Mouse (Mus musculus): ENCODE measurements around the gene Epp13. TPM values are rescaled to one million over a fixed set of nuclear protein-coding genes. Genes with fewer than 3 reads are reported as not detected.
"Not testable (repeated sequence)": the region's sequence is repeated elsewhere in the genome, so short reads cannot be mapped to it uniquely, and the experiment has no call there.

The Epp13 gene
- total RNA-seq, 1 experiment from 2014 or later, result not detected

DNA sequence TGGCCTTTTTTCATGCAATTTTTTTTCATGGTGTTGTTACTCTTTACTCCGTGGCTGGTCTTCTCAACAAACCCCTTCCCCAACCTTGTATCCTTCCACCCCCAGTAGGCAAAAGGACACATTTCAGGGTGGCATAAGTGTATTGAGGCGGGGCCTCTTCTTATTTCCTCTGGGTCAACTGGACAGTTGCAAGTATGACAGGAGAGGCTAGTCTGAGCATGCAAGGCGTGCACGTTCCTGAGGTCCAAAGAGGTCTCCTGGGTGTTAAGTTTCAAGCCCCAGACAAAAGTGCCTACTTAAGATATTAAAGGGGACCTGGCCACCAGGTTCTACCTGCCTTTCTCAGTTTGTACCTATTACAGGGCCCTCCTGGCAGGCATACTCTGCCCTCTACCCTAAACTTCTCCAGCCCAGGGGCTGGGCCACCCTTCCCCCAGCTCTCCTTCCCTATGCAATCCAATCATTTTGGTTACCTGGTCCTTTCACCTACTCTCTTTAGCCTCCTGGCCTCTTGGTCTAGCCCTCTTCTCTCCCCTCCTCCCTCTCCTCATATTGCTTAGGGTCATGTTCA lies 32.0 kb downstream of the Epp13 start:
- ATAC-seq (replicated peaks; ENCODE audit: low read depth, poor library complexity, severe bottlenecking), result no peak

DNA sequence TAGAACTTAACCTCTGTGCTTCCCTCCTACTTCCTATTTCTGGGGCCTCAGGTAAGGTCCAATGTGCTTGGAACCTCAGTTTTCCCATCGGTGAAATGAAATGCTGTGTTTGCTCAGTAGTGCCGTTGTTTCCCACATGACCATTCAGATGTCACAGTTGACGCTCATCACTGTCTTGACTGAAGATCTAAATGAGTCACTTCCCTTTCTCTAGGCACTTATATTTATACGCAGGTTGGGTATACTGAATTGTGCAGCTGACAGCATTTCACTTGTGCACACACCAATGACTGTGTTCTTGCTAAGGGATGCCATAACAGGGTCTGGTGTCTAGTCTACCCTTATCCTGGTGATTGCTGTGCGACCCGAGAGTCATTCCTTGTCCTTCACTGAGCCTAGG lies 32.9 kb downstream of the Epp13 start:
- ATAC-seq (replicated peaks; ENCODE audit: low read depth, poor library complexity, severe bottlenecking), result no peak

DNA sequence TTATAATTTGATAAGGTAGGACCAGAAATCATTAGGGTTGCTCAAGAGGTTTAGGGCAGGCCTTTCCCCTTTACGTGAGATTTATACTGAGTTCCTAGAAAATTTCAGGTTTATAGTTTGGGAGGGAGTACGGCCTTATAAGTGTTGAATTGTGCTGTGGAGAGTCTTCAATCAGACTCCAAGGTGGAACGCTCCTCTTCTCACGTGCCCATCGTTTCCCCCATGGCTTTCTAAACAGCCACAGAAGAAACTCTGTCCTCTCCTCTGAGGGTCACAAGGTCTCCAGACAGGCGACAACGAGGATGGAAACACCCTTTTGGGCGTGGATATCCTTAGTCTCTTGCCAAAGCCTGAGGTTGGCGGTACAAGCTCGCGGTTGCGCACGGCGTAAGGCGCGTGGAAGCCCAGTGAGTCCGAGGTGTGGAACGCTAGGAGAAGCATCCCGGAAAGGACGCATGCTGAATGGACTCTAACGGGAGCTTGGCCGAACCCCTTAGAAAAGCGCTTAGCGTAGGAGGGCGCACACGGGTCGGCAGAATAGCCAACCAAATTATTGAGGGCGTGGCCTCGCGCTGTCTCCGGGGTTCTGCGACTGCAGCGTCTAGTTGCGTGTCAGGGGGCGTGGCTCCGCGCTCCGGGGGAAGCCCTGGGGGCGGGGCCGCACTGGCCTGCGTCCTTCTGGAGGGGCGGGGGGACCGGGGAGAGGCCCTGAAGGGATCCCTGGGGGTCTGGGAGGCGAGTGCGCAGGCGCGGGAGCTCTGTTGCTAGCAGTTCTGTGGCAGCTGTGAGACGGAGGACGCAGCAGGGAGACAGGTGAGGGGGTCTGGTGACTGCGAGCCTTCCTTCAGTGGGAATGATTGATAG lies 33.6 kb downstream of the Epp13 start, which contains the start of gene Zfp667:
Gene Zfp667, plus strand, starts transcription at position 738 of the 864 bp plus-strand sequence.
- peak; percentile 63 for ATAC-seq (replicated peaks; ENCODE audit: low read depth, poor library complexity, severe bottlenecking)

DNA sequence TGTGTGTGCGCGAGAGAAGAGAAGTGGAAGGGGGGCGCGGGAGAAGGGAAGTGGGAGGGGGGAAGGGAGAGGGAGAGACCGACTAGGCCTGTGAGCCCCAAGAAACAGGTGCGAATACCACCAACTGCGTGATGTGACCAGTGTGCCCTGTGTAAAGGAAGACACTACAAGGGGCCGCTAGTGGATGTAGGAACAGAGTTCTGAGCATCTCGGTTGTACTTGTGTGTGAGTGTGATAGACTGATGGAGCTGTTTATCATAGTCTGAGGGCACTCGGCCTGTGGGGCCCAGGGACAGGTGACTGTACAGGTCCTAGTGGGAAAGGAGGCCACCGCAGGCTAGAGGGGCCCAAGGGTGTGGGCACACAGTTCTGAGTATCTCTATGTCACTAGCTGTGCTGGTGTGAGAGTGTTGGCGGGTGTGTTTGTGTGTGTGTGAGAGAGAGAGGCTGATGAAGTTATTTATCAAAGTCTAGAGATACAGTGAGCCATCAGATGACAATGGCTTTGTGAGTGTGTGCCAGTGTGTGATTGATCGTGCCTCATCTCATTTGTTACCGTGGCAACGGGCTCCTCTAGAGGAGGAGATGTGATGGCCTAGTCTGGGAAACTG lies 34.5 kb downstream of the Epp13 start:
- no peak for ATAC-seq (replicated peaks; ENCODE audit: low read depth, poor library complexity, severe bottlenecking)

DNA sequence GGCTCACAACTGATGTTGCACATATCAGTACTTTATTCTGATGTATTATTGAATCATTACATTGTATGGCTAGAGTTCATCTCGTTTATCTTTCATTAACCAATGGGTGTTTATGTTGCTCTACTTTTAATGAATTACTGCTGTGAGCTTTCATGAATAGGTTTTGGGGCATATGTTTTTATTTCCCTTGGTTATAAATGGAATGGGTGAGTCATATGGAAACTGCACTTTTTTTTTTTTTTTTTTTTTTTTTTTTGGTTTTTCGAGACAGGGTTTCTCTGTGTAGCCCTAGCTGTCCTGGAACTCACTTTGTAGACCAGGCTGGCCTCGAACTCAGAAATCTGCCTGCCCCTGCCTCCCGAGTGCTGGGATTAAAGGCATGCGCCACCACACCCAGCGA lies 38.6 kb downstream of the Epp13 start:
- ATAC-seq (replicated peaks; ENCODE audit: low read depth, poor library complexity, severe bottlenecking), result not testable (repeated sequence)

DNA sequence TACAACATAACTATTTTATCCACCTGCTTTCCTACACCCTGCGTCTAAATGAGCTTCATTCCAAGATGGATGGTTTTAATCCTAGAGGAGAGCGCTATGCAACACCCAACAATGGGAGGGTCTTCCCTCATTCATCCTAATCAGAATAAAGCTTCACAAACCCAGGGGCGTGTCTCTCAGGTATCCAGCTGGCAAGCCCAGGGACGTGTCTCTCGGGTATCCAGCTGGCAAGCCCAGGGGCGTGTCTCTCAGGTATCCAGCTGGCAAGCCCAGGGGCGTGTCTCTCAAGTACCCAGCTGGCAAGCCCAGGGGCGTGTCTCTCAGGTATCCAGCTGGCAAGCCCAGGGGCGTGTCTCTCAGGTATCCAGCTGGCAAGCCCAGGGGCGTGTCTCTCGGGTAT lies 48.3 kb downstream of the Epp13 start:
- not testable (repeated sequence) for ATAC-seq (replicated peaks; ENCODE audit: low read depth, poor library complexity, severe bottlenecking)

DNA sequence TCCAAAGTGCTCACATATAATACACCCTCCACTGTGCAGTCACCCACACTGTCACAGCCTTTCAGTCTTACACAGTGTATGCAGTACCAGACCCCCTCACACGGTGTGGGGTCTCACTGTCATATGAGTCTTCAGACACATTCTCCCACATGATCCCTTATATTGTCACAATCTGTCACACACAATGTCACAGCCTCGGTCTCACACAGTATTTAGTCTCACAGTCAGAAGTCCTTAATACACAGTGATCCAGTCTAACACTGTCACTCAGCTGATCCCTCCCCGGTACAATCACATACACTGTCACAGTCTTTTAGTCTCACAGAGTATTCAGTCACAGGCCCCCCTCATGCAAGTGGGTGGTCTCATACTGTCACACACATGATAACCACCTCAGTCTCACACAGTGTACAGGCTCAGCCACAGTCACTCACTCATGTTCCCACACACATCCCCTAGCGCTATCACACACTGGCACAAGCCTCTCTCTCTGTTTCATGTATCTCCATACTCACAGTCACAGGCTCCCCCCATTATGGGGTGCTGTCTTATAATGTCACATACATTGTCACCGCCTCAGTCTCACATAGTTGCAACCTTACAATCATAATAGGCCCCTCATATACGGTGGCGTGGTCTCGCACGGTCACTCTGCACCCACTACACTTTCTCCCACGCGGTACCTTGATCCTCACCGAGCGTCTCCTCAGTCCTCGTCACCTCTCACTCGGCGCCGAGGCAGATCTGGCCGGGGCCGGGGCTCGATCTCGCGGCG lies 78.1 kb downstream of the Epp13 start:
- peak; percentile 29 for ATAC-seq (replicated peaks; ENCODE audit: low read depth, poor library complexity, severe bottlenecking)

DNA sequence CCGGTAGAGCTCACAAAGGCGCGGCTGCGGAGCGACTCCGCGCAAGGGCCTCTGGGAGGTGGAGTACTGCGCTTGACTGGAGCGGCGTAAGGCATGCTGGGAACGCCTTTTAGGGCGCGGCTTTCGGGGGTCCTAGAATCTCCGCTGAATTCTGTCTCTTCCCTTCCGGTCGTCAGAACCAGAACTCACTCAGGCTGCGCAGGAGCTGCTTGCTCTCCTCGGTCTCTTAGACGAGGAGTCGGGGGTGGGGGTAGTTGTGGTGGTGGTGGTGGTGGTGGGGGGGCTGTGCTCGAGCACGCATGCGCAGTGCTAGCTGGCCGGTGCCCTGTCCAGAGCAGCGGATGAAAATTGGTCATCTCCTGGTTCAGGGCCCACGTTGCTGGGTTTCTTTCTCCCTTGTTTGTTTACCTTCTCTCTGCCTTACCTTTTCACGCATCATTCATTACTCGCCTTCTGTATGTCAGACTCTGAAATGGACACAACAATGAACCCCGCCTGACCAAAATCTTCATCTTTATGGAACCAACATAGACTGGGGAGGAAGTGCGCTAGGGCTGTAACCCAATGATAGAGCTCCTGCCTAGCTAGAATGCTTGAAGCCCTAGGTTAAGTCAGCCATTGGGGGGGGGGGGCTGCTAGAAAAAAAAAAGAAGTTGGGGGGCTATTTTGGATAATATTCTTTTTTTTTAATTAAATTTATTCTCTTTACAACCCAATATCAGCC lies 78.9 kb downstream of the Epp13 start, which contains the start of gene Zfp583:
Gene Zfp583, minus strand, starts transcription at position 53 of the 724 bp plus-strand sequence.
- ATAC-seq (replicated peaks; ENCODE audit: low read depth, poor library complexity, severe bottlenecking), result peak; percentile 96

Other genes starting within 250 kb of the Epp13 start
- gene Vmn1r65, start 241.7 kb upstream of the Epp13 start, total RNA-seq (2017), result not detected in 2 replicates
- not detected in 2 replicates for gene Nlrp4c, start 207.5 kb upstream of the Epp13 start, total RNA-seq (2017)
- gene Zfp787, start 96.7 kb upstream of the Epp13 start, total RNA-seq (2017), result 20.0 and 25.5 TPM in 2 replicates
- gene Zfp444, start 80.5 kb upstream of the Epp13 start, total RNA-seq (2017), result 15.2 and 31.9 TPM in 2 replicates
- not detected in 2 replicates for gene Galp, start 55.6 kb upstream of the Epp13 start, total RNA-seq (2017)
- not detected in 2 replicates for gene Zscan5b, start 30.4 kb upstream of the Epp13 start, total RNA-seq (2017)
- gene Zfp667, start 33.9 kb downstream of the Epp13 start, total RNA-seq (2017), result 5.7 and 7.8 TPM in 2 replicates
- 3.1 and 3.7 TPM in 2 replicates for gene Zfp583, start 78.6 kb downstream of the Epp13 start, total RNA-seq (2017)
- gene Gm3854, start 91.0 kb downstream of the Epp13 start, total RNA-seq (2017), result 0.39 and 1.2 TPM in 2 replicates
- 7.7 and 8.2 TPM in 2 replicates for gene Zfp78, start 110.6 kb downstream of the Epp13 start, total RNA-seq (2017)
- gene Zfp28, start 130.6 kb downstream of the Epp13 start, total RNA-seq (2017), result 1.4 and 2.1 TPM in 2 replicates
- gene Smim17, start 146.0 kb downstream of the Epp13 start, total RNA-seq (2017), result not detected in 2 replicates
- not detected in 2 replicates for gene Gm20715, start 157.6 kb downstream of the Epp13 start, total RNA-seq (2017)
- not detected in 2 replicates for gene Olfr1344, start 186.0 kb downstream of the Epp13 start, total RNA-seq (2017)
- not detected in 2 replicates for gene Olfr1336, start 203.5 kb downstream of the Epp13 start, total RNA-seq (2017)
- not detected in 2 replicates for gene Olfr1346, start 214.4 kb downstream of the Epp13 start, total RNA-seq (2017)
- gene Olfr5, start 234.2 kb downstream of the Epp13 start, total RNA-seq (2017), result not detected in 2 replicates
- not detected in 2 replicates for gene Olfr1347, start 247.0 kb downstream of the Epp13 start, total RNA-seq (2017)